Mouse (Mus musculus) forebrain, embryonic 14.5 days (tissue): ENCODE measurements around the gene Abcg5. TPM values are rescaled to one million over a fixed set of nuclear protein-coding genes. Genes with fewer than 3 reads are reported as not detected.

ENCODE experiments used
- ATAC-seq: fragments of 200-750 bp; cut with Nextera tagmentation; 2 replicates; pipeline ENCODE4 v1.8.0; 2017; ENCODE audit warnings: mild to moderate bottlenecking, moderate library complexity
- DNase-seq: peaks from one replicate; pipeline ENCODE4 v3.0.0-alpha.2; 2015; ENCODE audit warnings: low spot score
- H3K27ac ChIP-seq: fragments of 300-500 bp; sonication (generic); 2 replicates; pipeline ENCODE4 v1.5.1; 2014; ENCODE audit warnings: low read depth, mild to moderate bottlenecking, control low read depth, low read length, moderate library complexity
- H3K27me3 ChIP-seq: fragments of 300-500 bp; sonication (generic); replicated peaks from 2 replicates; pipeline ENCODE4 v1.6.1; 2014; ENCODE audit warnings: low read length, control low read depth, mixed read lengths; ENCODE audit not compliant: control insufficient read depth, insufficient read depth
- H3K36me3 ChIP-seq: fragments of 300-500 bp; sonication (generic); 2 replicates; pipeline ENCODE4 v1.6.1; 2014; ENCODE audit warnings: low read length, control low read depth; ENCODE audit not compliant: control insufficient read depth, insufficient read depth
- H3K4me1 ChIP-seq: fragments of 300-500 bp; sonication (generic); 2 replicates; pipeline ENCODE4 v1.6.1; 2014; ENCODE audit warnings: antibody characterized with exemption, low read length, control low read depth; ENCODE audit not compliant: control insufficient read depth, insufficient read depth
- H3K4me2 ChIP-seq: fragments of 300-500 bp; sonication (generic); 2 replicates; pipeline ENCODE4 v1.6.1; 2014; ENCODE audit warnings: mild to moderate bottlenecking, control low read depth, low read length
- H3K4me3 ChIP-seq: fragments of 300-500 bp; sonication (generic); 2 replicates; pipeline ENCODE4 v1.5.1; 2014; ENCODE audit warnings: low read depth, low read length, control low read depth
- H3K9ac ChIP-seq: fragments of 300-500 bp; sonication (generic); 2 replicates; pipeline ENCODE4 v1.6.1; 2014; ENCODE audit warnings: mild to moderate bottlenecking, low read length, control low read depth, moderate library complexity
- H3K9me3 ChIP-seq: fragments of 300-500 bp; sonication (generic); replicated peaks from 2 replicates; pipeline ENCODE4 v1.6.1; 2016; ENCODE audit warnings: low read length, control low read depth, mixed read lengths; ENCODE audit not compliant: control insufficient read depth
- WGBS: fragments of 180-500 bp; shearing (Covaris S2); extraction: QIAGEN DNeasy Blood & Tissue Kit; methylation state at CpG from one replicate; pipeline ENCODE4 v1.1.7; 2014; 5-methylcytosine and 5-hydroxymethylcytosine counted together
- polyA plus RNA-seq: library from polyadenylated mRNA; unstranded; fragments of >200 nt; fragmentation: Nextera tagmentation; extraction: Ambion mirVana; gene quantifications from 2 replicates; pipeline ENCODE4 v1.2.1, GENCODE M21; 2014

Gene Abcg5
- 3.6 and 4.1 TPM in 2 replicates for polyA plus RNA-seq

GRCm38 (mm10) chr17:84682734-84683717, at the start of gene Abcg5:
Gene Abcg5, minus strand, starts transcription at chr17:84683011.
- Histone ChIP-seq H3K4me2 (no peak within 1 kb of the TSS), H3K9me3 (no peaks in the 10 kb centered on the region), H3K4me3 (no peak within 1 kb of the TSS), H3K4me1 (no peaks in the 10 kb centered on the region), H3K27me3 (no peaks in the 10 kb centered on the region), H3K36me3 (no peaks in the 10 kb centered on the region), H3K9ac (no peak within 1 kb of the TSS), H3K27ac (no peak within 1 kb of the TSS)
- WGBS, result 84% methylated on average over 18 of the region's 18 CpGs
- DNase-seq (no peak), ATAC-seq (no peak)

DNA sequence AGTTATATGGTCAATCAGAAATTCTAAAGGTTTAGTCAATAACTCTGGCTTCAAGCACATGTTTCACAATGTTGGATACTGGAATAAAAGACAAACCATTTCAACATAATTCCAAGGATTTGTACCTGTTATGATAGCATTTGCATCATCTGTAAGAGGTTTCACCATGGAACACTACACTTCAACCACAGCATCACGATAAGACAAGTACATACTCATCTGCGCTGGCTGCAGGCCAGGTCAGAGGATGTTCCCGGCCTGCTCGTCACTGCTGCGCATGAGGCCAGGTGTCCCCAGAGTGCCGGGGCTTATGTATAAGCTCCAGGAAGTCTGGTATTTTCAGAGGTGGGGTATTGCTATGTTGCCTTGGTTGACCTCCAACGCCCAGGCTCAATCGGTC, 49.8 kb upstream of the Abcg5 start:
- Histone ChIP-seq H3K9me3 (no peaks in the 10 kb centered on the region), H3K4me3 (no peak overlapping the region), H3K27me3 (no peaks in the 10 kb centered on the region), H3K36me3 (peaks cover 26% of the 10 kb centered on the region), H3K27ac (no peak overlapping the region), H3K4me1 (no peaks in the 10 kb centered on the region), H3K9ac (no peak overlapping the region), H3K4me2 (no peak overlapping the region)
- DNase-seq (no peak), ATAC-seq (no peak)
- 93% methylated on average over 8 of the region's 8 CpGs for WGBS

DNA sequence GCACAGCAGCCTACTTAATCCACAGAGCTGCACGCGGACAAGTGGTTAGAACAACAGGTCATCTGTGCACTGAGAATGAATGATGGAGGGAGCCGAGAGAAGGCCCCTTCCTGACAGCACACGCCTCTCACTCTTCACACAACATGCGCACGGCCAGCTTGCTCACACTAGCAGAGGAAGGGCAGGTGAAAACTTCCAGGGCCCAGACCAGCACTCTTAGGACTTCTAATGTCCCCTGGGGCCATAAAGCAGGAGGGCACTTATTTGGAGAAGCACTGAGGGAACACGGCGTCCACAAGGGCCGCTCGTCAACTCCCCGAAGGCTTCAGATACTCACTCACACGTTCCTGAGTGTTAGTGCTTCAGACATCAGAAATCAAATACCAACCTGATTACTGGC, 48.5 kb upstream of the Abcg5 start:
- no peak overlapping the region for H3K4me3 ChIP-seq
- H3K36me3 ChIP-seq, result peaks cover 26% of the 10 kb centered on the region
- WGBS, result 90% methylated on average over 12 of the region's 12 CpGs
- H3K4me2 ChIP-seq, result no peak overlapping the region
- no peaks in the 10 kb centered on the region for H3K9me3 ChIP-seq
- H3K4me1 ChIP-seq, result no peaks in the 10 kb centered on the region
- ATAC-seq (no peak), DNase-seq (no peak)
- H3K27me3 ChIP-seq, result no peaks in the 10 kb centered on the region
- no peak overlapping the region for H3K9ac ChIP-seq
- no peak overlapping the region for H3K27ac ChIP-seq

- DNase-seq (no peak), ATAC-seq (no peak)
- H3K9me3 ChIP-seq, result no peaks in the 10 kb centered on the region
- H3K27me3 ChIP-seq, result no peaks in the 10 kb centered on the region
- no peaks in the 10 kb centered on the region for H3K4me1 ChIP-seq
- peaks cover 37% of the 10 kb centered on the region for H3K36me3 ChIP-seq
- no peak overlapping the region for H3K4me3 ChIP-seq
- H3K9ac ChIP-seq, result no peak overlapping the region
- H3K4me2 ChIP-seq, result no peak overlapping the region
- 96% methylated on average over 5 of the region's 5 CpGs for WGBS
- no peak overlapping the region for H3K27ac ChIP-seq
Observed at GRCm38 (mm10) chr17:84729140-84729539, 46.3 kb upstream of the Abcg5 start.

DNA sequence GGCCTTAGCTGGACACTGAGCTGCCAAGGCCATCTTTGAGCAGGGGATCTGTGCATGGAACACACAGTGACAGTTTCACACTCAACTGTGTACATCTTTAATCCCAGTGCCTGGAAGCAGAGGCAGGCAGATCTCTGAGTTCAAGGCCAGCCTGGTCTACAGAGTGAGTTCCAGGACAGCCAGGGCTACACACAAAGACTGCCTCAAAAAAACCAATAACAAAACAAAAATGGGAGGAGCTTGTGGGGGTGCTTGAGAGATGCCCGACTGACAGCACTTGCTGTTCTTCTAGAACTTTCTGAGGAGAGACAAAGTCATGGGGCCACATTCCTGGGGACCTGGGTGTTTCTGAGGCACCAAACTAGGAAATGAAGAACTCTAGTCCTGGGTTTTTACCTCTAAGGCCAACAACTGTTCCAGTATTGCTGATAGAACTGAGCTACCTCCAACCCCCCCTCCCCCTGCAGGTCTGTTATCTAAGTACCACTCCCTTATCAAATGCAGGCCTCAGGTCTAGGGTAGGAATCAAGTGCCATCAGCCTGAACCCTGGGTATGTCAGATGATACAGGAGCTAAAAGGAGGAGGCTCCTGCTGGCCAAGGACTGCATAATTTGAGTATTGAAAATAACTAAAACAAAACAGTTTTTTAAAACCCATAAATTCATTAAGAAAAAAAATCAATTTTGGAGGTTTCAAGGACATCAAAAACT, 45.5 kb upstream of the Abcg5 start:
- Histone ChIP-seq H3K27me3 (no peaks in the 10 kb centered on the region), H3K9ac (no peak overlapping the region), H3K4me1 (no peaks in the 10 kb centered on the region), H3K36me3 (peaks cover 37% of the 10 kb centered on the region), H3K4me2 (no peak overlapping the region), H3K27ac (no peak overlapping the region), H3K4me3 (no peak overlapping the region), H3K9me3 (no peaks in the 10 kb centered on the region)
- no peak for ATAC-seq
- DNase-seq, result no peak
- WGBS, result 77% methylated on average over 1 of the region's 1 CpGs

DNA sequence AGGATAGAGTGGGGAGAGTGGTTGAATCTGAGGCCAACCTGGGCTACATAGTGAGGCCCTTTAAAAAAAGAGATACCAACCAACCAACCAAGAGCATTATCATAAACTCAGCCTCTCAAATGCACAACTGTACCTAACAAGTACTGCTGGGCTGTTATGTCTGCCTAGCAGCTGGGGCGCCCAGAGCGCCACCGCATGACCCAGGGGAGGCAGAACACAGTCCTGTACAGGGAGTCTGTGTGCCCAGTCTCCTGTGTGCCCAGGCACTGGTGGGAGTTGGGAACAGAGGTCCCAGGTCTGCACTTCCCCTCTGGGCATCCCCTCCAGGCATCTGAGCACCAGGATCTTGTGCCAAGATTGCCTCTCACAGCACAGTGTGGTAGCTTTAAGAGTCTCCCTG, 42.4 kb upstream of the Abcg5 start:
- H3K27me3 ChIP-seq, result no peaks in the 10 kb centered on the region
- H3K9ac ChIP-seq, result no peak overlapping the region
- no peaks in the 10 kb centered on the region for H3K4me1 ChIP-seq
- H3K27ac ChIP-seq, result no peak overlapping the region
- ATAC-seq, result no peak
- no peak overlapping the region for H3K4me3 ChIP-seq
- WGBS, result 95% methylated on average over 3 of the region's 3 CpGs
- H3K4me2 ChIP-seq, result no peak overlapping the region
- H3K9me3 ChIP-seq, result no peaks in the 10 kb centered on the region
- peaks cover 39% of the 10 kb centered on the region for H3K36me3 ChIP-seq
- DNase-seq, result no peak

- no peak overlapping the region for H3K4me3 ChIP-seq
- ATAC-seq (no peak), DNase-seq (no peak)
- no peaks in the 10 kb centered on the region for H3K27me3 ChIP-seq
- peaks cover 32% of the 10 kb centered on the region for H3K36me3 ChIP-seq
- H3K4me1 ChIP-seq, result no peaks in the 10 kb centered on the region
- H3K27ac ChIP-seq, result no peak overlapping the region
- no peak overlapping the region for H3K9ac ChIP-seq
- 70% methylated on average over 9 of the region's 9 CpGs for WGBS
- no peak overlapping the region for H3K4me2 ChIP-seq
- no peaks in the 10 kb centered on the region for H3K9me3 ChIP-seq
Observed at GRCm38 (mm10) chr17:84724028-84724427, 41.2 kb upstream of the Abcg5 start.

- Histone ChIP-seq H3K4me2 (no peak overlapping the region), H3K27ac (no peak overlapping the region), H3K9me3 (no peaks in the 10 kb centered on the region), H3K4me1 (peaks cover 13% of the 10 kb centered on the region; the same call in 1 of the 2 replicates), H3K4me3 (no peak overlapping the region), H3K9ac (no peak overlapping the region), H3K27me3 (no peaks in the 10 kb centered on the region), H3K36me3 (peaks cover 15% of the 10 kb centered on the region)
- WGBS, result 86% methylated on average over 3 of the region's 3 CpGs
- DNase-seq, result no peak
- ATAC-seq, result no peak
Observed at GRCm38 (mm10) chr17:84719105-84719504, 36.3 kb upstream of the Abcg5 start.

DNA sequence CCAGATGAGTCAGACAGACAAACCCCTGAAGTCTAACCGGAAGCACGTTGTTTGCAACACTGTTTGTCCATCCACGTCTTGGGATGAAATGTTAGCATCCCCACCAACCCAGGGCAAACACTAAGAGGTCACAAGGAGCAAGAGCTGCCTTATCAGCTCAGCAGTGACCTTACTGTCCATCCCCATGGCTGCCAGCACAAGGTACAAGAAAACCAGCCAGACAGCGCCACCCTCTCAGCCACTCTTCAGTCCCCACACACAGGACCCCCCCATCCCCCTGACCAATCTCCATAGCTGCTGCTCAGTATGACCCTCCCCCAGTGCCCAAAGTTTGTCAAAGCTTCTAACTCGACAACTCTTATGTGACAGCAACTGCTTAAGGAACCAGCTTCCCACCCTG, 34.6 kb upstream of the Abcg5 start:
- WGBS, result 83% methylated on average over 5 of the region's 5 CpGs
- DNase-seq, result no peak
- no peak for ATAC-seq

More for the DNA sequence above, 34.6 kb upstream of the Abcg5 start:
- Histone ChIP-seq H3K9me3 (no peaks in the 10 kb centered on the region), H3K4me3 (no peak overlapping the region), H3K36me3 (peaks cover 15% of the 10 kb centered on the region), H3K27ac (no peak overlapping the region), H3K4me1 (peaks cover 18% of the 10 kb centered on the region; the same call in 1 of the 2 replicates), H3K9ac (no peak overlapping the region), H3K4me2 (no peak overlapping the region), H3K27me3 (no peaks in the 10 kb centered on the region)
